Mouse (Mus musculus) bone marrow, adult 2 months (tissue): ENCODE measurements at regions not wholly inside any gene's neighbourhood (a gene's known extent, or its start where the extent isn't known, plus 50 kb on each side); places are given as distances from the start of the nearest gene placed in this dataset.

Experiments used
- H3K27ac ChIP-seq: fragments of 200-500 bp; 2 replicates; pipeline ENCODE4 v1.5.1; 2012; ENCODE audit warnings: low read depth, mild to moderate bottlenecking, control low read depth, inconsistent platforms, low read length; ENCODE audit not compliant: control insufficient read depth, poor library complexity, insufficient read depth
- H3K4me1 ChIP-seq: fragments of 200-500 bp; 2 replicates; pipeline ENCODE4 v1.6.1; 2011; ENCODE audit warnings: low read length; ENCODE audit not compliant: control insufficient read depth, insufficient read depth
- H3K4me3 ChIP-seq: fragments of 200-500 bp; replicated peaks from 2 replicates; pipeline ENCODE3; 2011; ENCODE audit warnings: mild to moderate bottlenecking, low read depth, low read length, control low read depth; ENCODE audit not compliant: control insufficient read depth
- CTCF ChIP-seq: fragments of 200-500 bp; IDR thresholded peaks from 2 replicates; pipeline ENCODE4 v1.5.1; 2011; ENCODE audit warnings: low read length, control low read depth; ENCODE audit not compliant: control insufficient read depth, insufficient read depth
- POLR2A ChIP-seq: fragments of 200-500 bp; IDR thresholded peaks from 2 replicates; pipeline ENCODE4 v1.6.1; 2011; ENCODE audit warnings: low read depth, mild to moderate bottlenecking, control low read depth, low read length, borderline replicate concordance; ENCODE audit not compliant: control insufficient read depth
- WGBS: fragments of 180-500 bp; shearing (Covaris S2); methylation state at CpG from one replicate; pipeline ENCODE4 v1.1.7; 2018; 5-methylcytosine and 5-hydroxymethylcytosine counted together

GRCm38 (mm10) chr8:10825192-10825926 is 182.9 kb downstream of the Irs2 start:
- 57% methylated on average over 10 of the region's 10 CpGs for WGBS
- Histone ChIP-seq H3K27ac (no peak overlapping the region), H3K4me3 (no peak overlapping the region), H3K4me1 (no peaks in the 10 kb centered on the region)
- TF ChIP-seq CTCF, result no peak
- no peak for TF ChIP-seq POLR2A

- Histone ChIP-seq H3K27ac (no peak overlapping the region), H3K4me1 (no peaks in the 10 kb centered on the region), H3K4me3 (no peak overlapping the region)
- TF ChIP-seq POLR2A, result no peak
- no peak for TF ChIP-seq CTCF
- 89% methylated on average over 2 of the region's 2 CpGs for WGBS
These were observed 186.4 kb downstream of the Irs2 start for GRCm38 (mm10) chr8:10821901-10822300.

GRCm38 (mm10) chr8:10814499-10814898 is 193.8 kb downstream of the Irs2 start:
- TF ChIP-seq CTCF (no peak), POLR2A (no peak)
- no peak overlapping the region for H3K27ac ChIP-seq
- 67% methylated on average over 7 of the region's 7 CpGs for WGBS
- no peaks in the 10 kb centered on the region for H3K4me1 ChIP-seq
- no peak overlapping the region for H3K4me3 ChIP-seq

- no peak overlapping the region for H3K27ac ChIP-seq
- no peaks in the 10 kb centered on the region; the same call in 1 of the 2 replicates for H3K4me1 ChIP-seq
- TF ChIP-seq CTCF (no peak), POLR2A (no peak)
- no peak overlapping the region for H3K4me3 ChIP-seq
- WGBS, result 85% methylated on average over 10 of the region's 10 CpGs
These were observed 196.1 kb downstream of the Irs2 start for GRCm38 (mm10) chr8:10812060-10812670.

GRCm38 (mm10) chr8:10807040-10807439 is 201.2 kb downstream of the Irs2 start:
- Histone ChIP-seq H3K4me3 (no peak overlapping the region), H3K27ac (no peak overlapping the region), H3K4me1 (peaks cover 2% of the 10 kb centered on the region; the same call in 1 of the 2 replicates)
- WGBS, result 81% methylated on average over 5 of the region's 5 CpGs
- TF ChIP-seq POLR2A (no peak), CTCF (no peak)

GRCm38 (mm10) chr8:10805405-10806151 is 202.7 kb downstream of the Irs2 start:
- 29% methylated on average over 24 of the region's 25 CpGs for WGBS
- Histone ChIP-seq H3K4me3 (no peak overlapping the region), H3K27ac (no peak overlapping the region), H3K4me1 (peaks cover 2% of the 10 kb centered on the region; the same call in 1 of the 2 replicates)
- no peak for TF ChIP-seq CTCF
- TF ChIP-seq POLR2A, result no peak

GRCm38 (mm10) chr8:10804974-10805373 is 203.3 kb downstream of the Irs2 start:
- 55% methylated on average over 3 of the region's 3 CpGs for WGBS
- Histone ChIP-seq H3K4me3 (no peak overlapping the region), H3K4me1 (peaks cover 2% of the 10 kb centered on the region; the same call in 1 of the 2 replicates), H3K27ac (no peak overlapping the region)
- TF ChIP-seq CTCF, result no peak
- no peak for TF ChIP-seq POLR2A

GRCm38 (mm10) chr8:10802003-10802402 is 206.3 kb downstream of the Irs2 start:
- H3K4me3 ChIP-seq, result no peak overlapping the region
- H3K4me1 ChIP-seq, result peaks cover 2% of the 10 kb centered on the region; the same call in 1 of the 2 replicates
- TF ChIP-seq CTCF (no peak), POLR2A (no peak)
- no peak overlapping the region for H3K27ac ChIP-seq
